Mouse (Mus musculus): Measurements from ENCODE around the gene Meox2. TPM values are rescaled to one million over a fixed set of nuclear protein-coding genes. Genes with fewer than 3 reads are reported as not detected.

Gene Meox2
- polyA plus RNA-seq, 1 experiment from 2014 or later, result not detected

GRCm38 (mm10) chr12:37123763-37124162 is 15.4 kb downstream of the Meox2 start:
- ChIA-PET POLR2A (no interaction called here), CTCF (no interaction called here)
- ATAC-seq (no peak), DNase-seq (ENCODE audit: low read depth, low spot score) (no peak)
- H3K27me3 ChIP-seq, result no peaks in the 10 kb centered on the region
- TF ChIP-seq CTCF (IDR thresholded peaks at IDR 0.05), result no peak
- in situ Hi-C loops (cut with MboI; ENCODE audit: low pct_unique_long_range_greater_than_20kb), result no loop called here

- TF ChIP-seq CTCF (IDR thresholded peaks at IDR 0.05), result no peak
- POLR2A ChIA-PET, result no interaction called here
- in situ Hi-C loops (cut with MboI; ENCODE audit: low pct_unique_long_range_greater_than_20kb), result no loop called here
- DNase-seq (ENCODE audit: low read depth, low spot score), result no peak
- CTCF ChIA-PET, result no interaction called here
- H3K27me3 ChIP-seq, result no peaks in the 10 kb centered on the region
- ATAC-seq, result no peak
Observed at GRCm38 (mm10) chr12:37142080-37142703, 33.9 kb downstream of the Meox2 start.

- H3K27me3 ChIP-seq, result no peaks in the 10 kb centered on the region
- CTCF ChIA-PET, result no interaction called here
- no peak for DNase-seq (ENCODE audit: low read depth, low spot score)
- POLR2A ChIA-PET, result no interaction called here
- no peak for TF ChIP-seq CTCF (IDR thresholded peaks at IDR 0.05)
- no peak for ATAC-seq
- in situ Hi-C loops (cut with MboI; ENCODE audit: low pct_unique_long_range_greater_than_20kb), result no loop called here
Observed at GRCm38 (mm10) chr12:37143879-37144278, 35.5 kb downstream of the Meox2 start.

- ChIA-PET POLR2A (no interaction called here), CTCF (no interaction called here)
- DNase-seq (ENCODE audit: low read depth, low spot score), result no peak
- H3K27me3 ChIP-seq, result no peaks in the 10 kb centered on the region
- no peak for ATAC-seq
- TF ChIP-seq CTCF (IDR thresholded peaks at IDR 0.05), result no peak
- in situ Hi-C loops (cut with MboI; ENCODE audit: low pct_unique_long_range_greater_than_20kb), result no loop called here
Observed at GRCm38 (mm10) chr12:37167742-37168141, 59.4 kb downstream of the Meox2 start.

GRCm38 (mm10) chr12:37173324-37173723 is 65.0 kb downstream of the Meox2 start:
- H3K27me3 ChIP-seq, result no peaks in the 10 kb centered on the region
- TF ChIP-seq CTCF (IDR thresholded peaks at IDR 0.05), result no peak
- ChIA-PET CTCF (no interaction called here), POLR2A (no interaction called here)
- in situ Hi-C loops (cut with MboI; ENCODE audit: low pct_unique_long_range_greater_than_20kb), result no loop called here
- ATAC-seq (no peak), DNase-seq (ENCODE audit: low read depth, low spot score) (no peak)

- ChIA-PET POLR2A (no interaction called here), CTCF (no interaction called here)
- ATAC-seq, result no peak
- in situ Hi-C loops (cut with MboI; ENCODE audit: low pct_unique_long_range_greater_than_20kb), result no loop called here
- DNase-seq (ENCODE audit: low read depth, low spot score), result no peak
- no peak for TF ChIP-seq CTCF (IDR thresholded peaks at IDR 0.05)
- H3K27me3 ChIP-seq, result no peaks in the 10 kb centered on the region
Observed at GRCm38 (mm10) chr12:37183689-37184088, 75.3 kb downstream of the Meox2 start.

GRCm38 (mm10) chr12:37188940-37189488 is 80.7 kb downstream of the Meox2 start:
- no peaks in the 10 kb centered on the region for H3K27me3 ChIP-seq
- ATAC-seq (no peak), DNase-seq (ENCODE audit: low read depth, low spot score) (no peak)
- ChIA-PET CTCF (no interaction called here), POLR2A (no interaction called here)
- in situ Hi-C loops (cut with MboI; ENCODE audit: low pct_unique_long_range_greater_than_20kb), result no loop called here
- no peak for TF ChIP-seq CTCF (IDR thresholded peaks at IDR 0.05)

Other genes starting within 250 kb of the Meox2 start
- not detected for gene Agmo, start 133.1 kb downstream of the Meox2 start, polyA plus RNA-seq (2021)

Data from Patski (cell line).